23 mouse cellular contexts compared by ENCODE assay signal in genomic region chr2:14228495-14228894, GRCm38 (mm10). TPM values are rescaled to one million over a fixed set of nuclear protein-coding genes. Genes with fewer than 3 reads are reported as not detected.
DNase-seq lines count a peak whose midpoint lies in the region; ATAC-seq and TF ChIP-seq lines count a peak whose summit lies in the region.
"Had no signal": no experiment of that assay in that cellular context is flagged by ENCODE, and none has a peak within 500 bp of the region (broad histone marks: within the 10 kb centered on the region; RNA-seq: fewer than 3 reads in every experiment).

No protein-coding gene starts in this region.

- WGBS in lung, embryonic 14.5 days: 49% methylated on average over 6 of the region's 6 CpGs

- TF ChIP-seq CTCF in lung, embryonic 14.5 days (IDR thresholded peaks at IDR 0.05; ENCODE audit: low read depth): no peak

- no peak overlapping the region for H3K4me3 ChIP-seq in lung, embryonic 14.5 days (ENCODE audit: low read depth, low read length)
- H3K4me3 ChIP-seq: forebrain, embryonic 13.5 days; heart, embryonic 12.5 days; limb, embryonic 15.5 days had no signal

- peak; percentile 12 to 22 for DNase-seq in cerebellum, postnatal 10 days
- no peak for DNase-seq in cerebellum, postnatal 25 days
- DNase-seq in lung, embryonic 14.5 days: peak; percentile 65
- no peak for DNase-seq in lung, postnatal 10 days
- peak; percentile 61 for DNase-seq in 416B (ENCODE audit: low read depth)
- no peak for DNase-seq in thymus, postnatal 4 days
- DNase-seq in heart, adult 8-10 months (ENCODE audit: low spot score): no peak
- DNase-seq: adrenal gland, postnatal 10 days; cerebellum, adult 9-11 months; gastrocnemius, postnatal 36 days; heart, postnatal 36 days; kidney, adult 8-10 months; kidney, postnatal 25 days; layer of hippocampus, adult 9-11 months; right cerebral cortex, adult 18-20 months; thymus, postnatal 25 days had no signal

- H3K9ac ChIP-seq in lung, embryonic 14.5 days: no peak overlapping the region
- H3K9ac ChIP-seq: forebrain, embryonic 13.5 days; heart, embryonic 12.5 days; limb, embryonic 15.5 days had no signal

- no peaks in the 10 kb centered on the region for H3K9me3 ChIP-seq in lung, embryonic 14.5 days (ENCODE audit: low read depth, low read length)
- H3K9me3 ChIP-seq: forebrain, embryonic 13.5 days; limb, embryonic 15.5 days; megakaryocyte, embryonic 14.5 days had no signal

- ATAC-seq in lung, embryonic 14.5 days (ENCODE audit: insufficient read depth): no peak
- ATAC-seq in common myeloid progenitor, adult 5-6 weeks (replicated peaks; ENCODE audit: low read depth, poor library complexity, severe bottlenecking): peak; percentile 46; the same call in 1 of the 2 replicates
- ATAC-seq: forebrain, embryonic 13.5 days; midbrain, embryonic 16.5 days had no signal

- no peaks in the 10 kb centered on the region for H3K36me3 ChIP-seq in lung, embryonic 14.5 days (ENCODE audit: insufficient read depth)
- H3K36me3 ChIP-seq: heart, embryonic 12.5 days; limb, embryonic 15.5 days had no signal

- no peak overlapping the region for H3K4me2 ChIP-seq in lung, embryonic 14.5 days
- H3K4me2 ChIP-seq: forebrain, embryonic 13.5 days; heart, embryonic 12.5 days; limb, embryonic 15.5 days had no signal

- no peak overlapping the region for H3K27ac ChIP-seq in lung, embryonic 14.5 days (ENCODE audit: low read depth)
- H3K27ac ChIP-seq: forebrain, embryonic 13.5 days; limb, embryonic 15.5 days had no signal

- H3K4me1 ChIP-seq in lung, embryonic 14.5 days (ENCODE audit: insufficient read depth): no peaks in the 10 kb centered on the region
- H3K4me1 ChIP-seq: forebrain, embryonic 13.5 days; limb, embryonic 15.5 days had no signal

- no peaks in the 10 kb centered on the region for H3K27me3 ChIP-seq in lung, embryonic 14.5 days (ENCODE audit: insufficient read depth, low read length)
- H3K27me3 ChIP-seq: forebrain, embryonic 13.5 days; heart, embryonic 12.5 days; limb, embryonic 15.5 days; megakaryocyte, embryonic 14.5 days had no signal

RNA-seq across cellular contexts. Expression of gene Mrc1, which starts 0.7 kb away (rescaled TPM):
- 7.8 and 8.7 TPM in 2 replicates for polyA plus RNA-seq in lung, embryonic 14.5 days (2014; fragmentation: Nextera tagmentation; extraction: Ambion mirVana)
- total RNA-seq in common myeloid progenitor, adult 5-6 weeks (2017): 1.6 TPM in 1 of 2 replicates, not detected in the other
- total RNA-seq in heart, adult 8-10 months (2022): 10 to 100 TPM in 3 of 4 experiments, 1 to 10 TPM in 1; 9.3 to 15.8 (median 11.2) TPM

RNA-seq across cellular contexts. Expression of gene Tmem236, which starts 54.2 kb away (rescaled TPM):
- polyA plus RNA-seq in lung, embryonic 14.5 days (2014; fragmentation: Nextera tagmentation; extraction: Ambion mirVana): 0.09 TPM in 1 of 2 replicates, not detected in the other
- total RNA-seq in common myeloid progenitor, adult 5-6 weeks (2017): not detected in 2 replicates
- under 1 TPM in 1 of 4 experiments, not detected in 3; 0.08 TPM for total RNA-seq in heart, adult 8-10 months (2022)
- total RNA-seq: heart, postnatal 36 days had no signal
- polyA plus RNA-seq: neural tube, embryonic 11.5 days had no signal

Comparison
In these comparisons a context has a peak if more than half of its experiments do, and no peak if none do; other contexts are left out.
1. DNase-seq: peak in cerebellum, postnatal 10 days (2 of 2), lung, embryonic 14.5 days (single experiment) and 416B (single experiment); none in cerebellum, postnatal 25 days (0 of 2), lung, postnatal 10 days (single experiment), thymus, postnatal 4 days (single experiment) and heart, adult 8-10 months (single experiment).